In genomic region chr4:44450881-44451532, GRCm38 (mm10) we compare ENCODE assay signal across 21 mouse cellular contexts.
DNase-seq lines count a peak whose midpoint lies in the region; ATAC-seq and TF ChIP-seq lines count a peak whose summit lies in the region.
"Had no signal": no experiment of that assay in that cellular context is flagged by ENCODE, and none has a peak within 500 bp of the region (broad histone marks: within the 10 kb centered on the region; RNA-seq: fewer than 3 reads in every experiment).

No protein-coding gene starts in this region.

- TF ChIP-seq CTCF in kidney, postnatal 0 days (IDR thresholded peaks at IDR 0.05; ENCODE audit: low read depth), result no peak
- TF ChIP-seq CTCF in forebrain, postnatal 0 days (IDR thresholded peaks at IDR 0.05; ENCODE audit: low read depth), result no peak

- no peak overlapping the region for H3K9ac ChIP-seq in hindbrain, embryonic 11.5 days (ENCODE audit: low read depth, low read length)
- H3K9ac ChIP-seq in hindbrain, embryonic 16.5 days (ENCODE audit: low read depth, low read length), result no peak overlapping the region
- no peak overlapping the region for H3K9ac ChIP-seq in kidney, postnatal 0 days (ENCODE audit: low read depth, low read length)
- no peak overlapping the region for H3K9ac ChIP-seq in forebrain, postnatal 0 days
- H3K9ac ChIP-seq: heart, embryonic 15.5 days; stomach, embryonic 15.5 days had no signal

- H3K36me3 ChIP-seq in hindbrain, embryonic 11.5 days (ENCODE audit: control insufficient read depth, insufficient read depth, low read length), result no peaks in the 10 kb centered on the region
- H3K36me3 ChIP-seq in hindbrain, embryonic 16.5 days (ENCODE audit: control insufficient read depth, insufficient read depth, low read length), result no peaks in the 10 kb centered on the region
- H3K36me3 ChIP-seq in kidney, postnatal 0 days (ENCODE audit: insufficient read depth, low read length), result no peaks in the 10 kb centered on the region
- H3K36me3 ChIP-seq in forebrain, postnatal 0 days (ENCODE audit: insufficient read depth), result no peaks in the 10 kb centered on the region
- H3K36me3 ChIP-seq: heart, embryonic 15.5 days; midbrain, embryonic 10.5 days; stomach, embryonic 15.5 days had no signal

- 58% methylated on average over 10 of the region's 10 CpGs for WGBS in hindbrain, embryonic 11.5 days
- WGBS in hindbrain, embryonic 16.5 days, result 33% methylated on average over 10 of the region's 10 CpGs
- 23% methylated on average over 10 of the region's 10 CpGs for WGBS in kidney, postnatal 0 days
- WGBS in forebrain, postnatal 0 days, result 21% methylated on average over 10 of the region's 10 CpGs

- no peaks in the 10 kb centered on the region for H3K27me3 ChIP-seq in hindbrain, embryonic 11.5 days (ENCODE audit: control insufficient read depth, insufficient read depth, low read length)
- H3K27me3 ChIP-seq in hindbrain, embryonic 16.5 days (replicated peaks; ENCODE audit: control insufficient read depth, insufficient read depth, low read length), result no peaks in the 10 kb centered on the region
- no peaks in the 10 kb centered on the region for H3K27me3 ChIP-seq in kidney, postnatal 0 days (ENCODE audit: insufficient read depth, low read length)
- no peaks in the 10 kb centered on the region for H3K27me3 ChIP-seq in forebrain, postnatal 0 days (ENCODE audit: insufficient read depth, low read length)
- H3K27me3 ChIP-seq: stomach, embryonic 15.5 days had no signal

- no peak overlapping the region for H3K4me2 ChIP-seq in hindbrain, embryonic 11.5 days (replicated peaks; ENCODE audit: low read depth, low read length)
- no peak overlapping the region for H3K4me2 ChIP-seq in hindbrain, embryonic 16.5 days (ENCODE audit: low read length)
- H3K4me2 ChIP-seq in kidney, postnatal 0 days (ENCODE audit: low read length), result no peak overlapping the region
- no peak overlapping the region for H3K4me2 ChIP-seq in forebrain, postnatal 0 days (ENCODE audit: low read depth)
- H3K4me2 ChIP-seq: heart, embryonic 15.5 days; stomach, embryonic 15.5 days had no signal

- no peak for DNase-seq in hindbrain, embryonic 11.5 days (ENCODE audit: low spot score)
- peak; percentile 68 for DNase-seq in kidney, postnatal 0 days (ENCODE audit: low spot score)
- DNase-seq in kidney, adult 9 months, result no peak
- DNase-seq in forebrain, postnatal 0 days, result no peak
- DNase-seq in retina, embryonic 14.5 days (ENCODE audit: low spot score), result peak; percentile 32
- no peak for DNase-seq in spleen, postnatal 4 days (ENCODE audit: low spot score in 2 of 2)
- DNase-seq: adrenal gland, adult 2 months; B cell, adult 2 months; cerebellum, adult 18-20 months; cerebellum, postnatal 14 days; gastrocnemius, postnatal 36 days; heart, postnatal 36 days; kidney, adult 2 months; lung, postnatal 4 days; thymus, postnatal 36 days had no signal

- H3K4me1 ChIP-seq in hindbrain, embryonic 11.5 days (replicated peaks; ENCODE audit: control insufficient read depth, insufficient read depth, low read length), result 0 out of 2 replicates have a peak, but pooled peaks cover 2% of the 10 kb centered on the region
- peaks cover 6% of the 10 kb centered on the region for H3K4me1 ChIP-seq in hindbrain, embryonic 16.5 days (ENCODE audit: control insufficient read depth, insufficient read depth, low read depth, low read length)
- H3K4me1 ChIP-seq in kidney, postnatal 0 days (replicated peaks; ENCODE audit: insufficient read depth, low read length), result no peaks in the 10 kb centered on the region
- H3K4me1 ChIP-seq in forebrain, postnatal 0 days (ENCODE audit: insufficient read depth), result no peaks in the 10 kb centered on the region
- H3K4me1 ChIP-seq: heart, embryonic 15.5 days; stomach, embryonic 15.5 days had no signal

- peak overlapping the region; percentile 33; the same call in 1 of the 2 replicates for H3K27ac ChIP-seq in hindbrain, embryonic 11.5 days (ENCODE audit: low read depth, low read length)
- H3K27ac ChIP-seq in hindbrain, embryonic 16.5 days (ENCODE audit: low read depth, low read length), result no peak overlapping the region
- H3K27ac ChIP-seq in kidney, postnatal 0 days, result no peak overlapping the region
- H3K27ac ChIP-seq in forebrain, postnatal 0 days (ENCODE audit: low read depth, low read length), result no peak overlapping the region
- H3K27ac ChIP-seq: heart, embryonic 15.5 days; layer of hippocampus, adult 2 months; midbrain, embryonic 10.5 days; stomach, embryonic 15.5 days had no signal

- no peaks in the 10 kb centered on the region for H3K9me3 ChIP-seq in hindbrain, embryonic 11.5 days (ENCODE audit: control insufficient read depth, low read length)
- H3K9me3 ChIP-seq in hindbrain, embryonic 16.5 days (ENCODE audit: control insufficient read depth, low read length), result no peaks in the 10 kb centered on the region
- no peaks in the 10 kb centered on the region for H3K9me3 ChIP-seq in kidney, postnatal 0 days (replicated peaks; ENCODE audit: low read length)
- no peaks in the 10 kb centered on the region for H3K9me3 ChIP-seq in forebrain, postnatal 0 days (ENCODE audit: low read length)
- H3K9me3 ChIP-seq: heart, embryonic 15.5 days; midbrain, embryonic 10.5 days; stomach, embryonic 15.5 days had no signal

- no peak for ATAC-seq in hindbrain, embryonic 11.5 days (ENCODE audit: low FRiP score)
- ATAC-seq in hindbrain, embryonic 16.5 days, result no peak
- no peak; the same call in 1 of the 2 replicates for ATAC-seq in kidney, postnatal 0 days (replicated peaks; ENCODE audit: low FRiP score, low read depth)
- ATAC-seq in forebrain, postnatal 0 days, result peak; percentile 43; the same call in 1 of the 2 replicates
- ATAC-seq: inflammation-experienced regulatory T-cells, adult 6 months had no signal

- H3K4me3 ChIP-seq in hindbrain, embryonic 11.5 days (ENCODE audit: low read depth, low read length), result no peak overlapping the region
- no peak overlapping the region for H3K4me3 ChIP-seq in hindbrain, embryonic 16.5 days (ENCODE audit: low read length)
- H3K4me3 ChIP-seq in kidney, postnatal 0 days (replicated peaks; ENCODE audit: low read depth, low read length), result no peak overlapping the region
- H3K4me3 ChIP-seq in forebrain, postnatal 0 days (ENCODE audit: low read depth, low read length), result no peak overlapping the region
- H3K4me3 ChIP-seq: heart, embryonic 15.5 days; layer of hippocampus, adult 2 months; midbrain, embryonic 10.5 days; stomach, embryonic 15.5 days had no signal

Comparison
In these comparisons a context has a peak if more than half of its experiments do, and no peak if none do; other contexts are left out.
1. DNase-seq: peak in kidney, postnatal 0 days (single experiment) and retina, embryonic 14.5 days (single experiment); none in hindbrain, embryonic 11.5 days (single experiment), kidney, adult 9 months (single experiment), forebrain, postnatal 0 days (single experiment) and spleen, postnatal 4 days (0 of 2).